Mouse (Mus musculus) left cerebral cortex, postnatal 14 days (tissue): ENCODE data around the gene Cox15. TPM values are rescaled to one million over a fixed set of nuclear protein-coding genes. Genes with fewer than 3 reads are reported as not detected.

Experiments used
- DNase-seq, 2 experiments: peaks; one replicate each; pipeline ENCODE4 v3.0.0; 2021 to 2022; ENCODE audit warnings: low spot score in 2 of 2, mixed read lengths in 1 of 2
- intact Hi-C: fragments of 180-260 bp; cut with DNase I; formaldehyde crosslinking; loops from one replicate; pipeline ENCODE4 v1.15.1; 2025
- total RNA-seq, 2 experiments: library from RNA; stranded (reverse); gene quantifications; 2 replicates each; pipeline ENCODE4 v1.2.3; 2021

Gene Cox15
- total RNA-seq, 2 experiments from 2014 or later: 18.6 to 19.2 TPM

GRCm38 (mm10) chr19:43766451-43766850, 13.7 kb upstream of the Cox15 start:
- intact Hi-C loops: no loop called here
- no peak for DNase-seq

GRCm38 (mm10) chr19:43762410-43762809, 9.6 kb upstream of the Cox15 start:
- intact Hi-C loops: no loop called here
- no peak for DNase-seq

GRCm38 (mm10) chr19:43761543-43762256, 8.9 kb upstream of the Cox15 start:
- intact Hi-C loops: no loop called here
- DNase-seq: no peak

- peak; percentile 28 to 66 for DNase-seq
- intact Hi-C loops: no loop called here
Observed at GRCm38 (mm10) chr19:43760504-43760903, 7.7 kb upstream of the Cox15 start.

- intact Hi-C loops: no loop called here
- no peak for DNase-seq
Observed at GRCm38 (mm10) chr19:43754872-43755271, 2.1 kb upstream of the Cox15 start.

- intact Hi-C loops: no loop called here
- no peak for DNase-seq
Observed at GRCm38 (mm10) chr19:43754237-43754636, 1.4 kb upstream of the Cox15 start.

- intact Hi-C loops: no loop called here
Observed at GRCm38 (mm10) chr19:43753226-43753835, 531 bp upstream of the Cox15 start.

GRCm38 (mm10) chr19:43750008-43750407, 2.8 kb downstream of the Cox15 start:
- DNase-seq: no peak
- intact Hi-C loops: no loop called here

More at GRCm38 (mm10) chr19:43753226-43753835, 531 bp upstream of the Cox15 start:
- DNase-seq: peak; percentile 88 to 90

GRCm38 (mm10) chr19:43747877-43748276, 4.9 kb downstream of the Cox15 start:
- no peak for DNase-seq
- intact Hi-C loops: no loop called here

GRCm38 (mm10) chr19:43745740-43746139, 7.1 kb downstream of the Cox15 start:
- DNase-seq: no peak
- intact Hi-C loops: no loop called here

- no peak for DNase-seq
- intact Hi-C loops: no loop called here
Observed at GRCm38 (mm10) chr19:43743401-43743800, 9.4 kb downstream of the Cox15 start.

- no peak for DNase-seq
- intact Hi-C loops: no loop called here
Observed at GRCm38 (mm10) chr19:43738409-43738808, 14.4 kb downstream of the Cox15 start.

- intact Hi-C loops: no loop called here
- DNase-seq: no peak
Observed at GRCm38 (mm10) chr19:43731157-43731556, 21.6 kb downstream of the Cox15 start.

- DNase-seq: no peak
- intact Hi-C loops: no loop called here
Observed at GRCm38 (mm10) chr19:43730037-43730428, 22.8 kb downstream of the Cox15 start.

GRCm38 (mm10) chr19:43729296-43730036, 23.3 kb downstream of the Cox15 start:
- intact Hi-C loops: no loop called here
- DNase-seq: no peak

- no peak for DNase-seq
- intact Hi-C loops: no loop called here
Observed at GRCm38 (mm10) chr19:43726510-43727146, 26.2 kb downstream of the Cox15 start.

- intact Hi-C loops: no loop called here
- DNase-seq: no peak
Observed at GRCm38 (mm10) chr19:43724821-43725220, 28.0 kb downstream of the Cox15 start.

GRCm38 (mm10) chr19:43724194-43724593, 28.6 kb downstream of the Cox15 start:
- intact Hi-C loops: no loop called here
- DNase-seq: no peak

GRCm38 (mm10) chr19:43723501-43723900, 29.3 kb downstream of the Cox15 start:
- intact Hi-C loops: no loop called here
- no peak for DNase-seq

- DNase-seq: no peak
- intact Hi-C loops: no loop called here
Observed at GRCm38 (mm10) chr19:43722891-43723290, 29.9 kb downstream of the Cox15 start.
